Comparison of ENCODE assay signal across 8 mouse cellular contexts in genomic region chr2:52425523-52425795, GRCm38 (mm10). TPM values are rescaled to one million over a fixed set of nuclear protein-coding genes. Genes with fewer than 3 reads are reported as not detected.
DNase-seq lines count a peak whose midpoint lies in the region; ATAC-seq and TF ChIP-seq lines count a peak whose summit lies in the region.

No protein-coding gene starts in this region.

- ATAC-seq in kidney, embryonic 16.5 days (ENCODE audit: low FRiP score, low TSS enrichment), result no peak
- ATAC-seq in embryonic facial prominence, embryonic 12.5 days (ENCODE audit: insufficient number of reproducible peaks, insufficient read depth, low FRiP score, low TSS enrichment), result no peak
- ATAC-seq in intestine, embryonic 16.5 days, result no peak
- no peak for ATAC-seq in midbrain, postnatal 0 days (ENCODE audit: low FRiP score)

- peak overlapping the region; percentile 52 for H3K27ac ChIP-seq in kidney, embryonic 16.5 days (ENCODE audit: low read length)
- H3K27ac ChIP-seq in embryonic facial prominence, embryonic 12.5 days, result peak overlapping the region; percentile 92
- H3K27ac ChIP-seq in intestine, embryonic 16.5 days (ENCODE audit: low read length), result peak overlapping the region; percentile 62
- no peak overlapping the region for H3K27ac ChIP-seq in midbrain, postnatal 0 days (ENCODE audit: low read depth, low read length)

- no peaks in the 10 kb centered on the region for H3K36me3 ChIP-seq in kidney, embryonic 16.5 days (ENCODE audit: insufficient read depth, low read length)
- H3K36me3 ChIP-seq in embryonic facial prominence, embryonic 12.5 days, result no peaks in the 10 kb centered on the region
- no peaks in the 10 kb centered on the region for H3K36me3 ChIP-seq in intestine, embryonic 16.5 days (ENCODE audit: control insufficient read depth, insufficient read depth, low read length)
- H3K36me3 ChIP-seq in midbrain, postnatal 0 days (ENCODE audit: insufficient read depth, low read length), result no peaks in the 10 kb centered on the region

- H3K9ac ChIP-seq in kidney, embryonic 16.5 days (replicated peaks; ENCODE audit: low read length), result peak overlapping the region; percentile 97
- peak overlapping the region; percentile 95; the same call in 1 of the 2 replicates for H3K9ac ChIP-seq in embryonic facial prominence, embryonic 12.5 days
- peak overlapping the region; percentile 63 for H3K9ac ChIP-seq in intestine, embryonic 16.5 days (ENCODE audit: low read depth, low read length)
- H3K9ac ChIP-seq in midbrain, postnatal 0 days (replicated peaks; ENCODE audit: low read length, poor library complexity, severe bottlenecking), result peak overlapping the region; percentile 93; the same call in 1 of the 2 replicates

- no peak for TF ChIP-seq CTCF in midbrain, postnatal 0 days (IDR thresholded peaks at IDR 0.05)

- WGBS in kidney, embryonic 16.5 days, result 11% methylated on average over 10 of the region's 10 CpGs
- WGBS in embryonic facial prominence, embryonic 12.5 days, result 15% methylated on average over 10 of the region's 10 CpGs
- WGBS in intestine, embryonic 16.5 days, result 9% methylated on average over 10 of the region's 10 CpGs
- WGBS in midbrain, postnatal 0 days, result 27% methylated on average over 10 of the region's 10 CpGs

- peaks cover 37% of the 10 kb centered on the region for H3K4me1 ChIP-seq in kidney, embryonic 16.5 days (ENCODE audit: insufficient read depth, low read length)
- peaks cover 20% of the 10 kb centered on the region for H3K4me1 ChIP-seq in embryonic facial prominence, embryonic 12.5 days
- peaks cover 17% of the 10 kb centered on the region for H3K4me1 ChIP-seq in intestine, embryonic 16.5 days (ENCODE audit: control insufficient read depth, insufficient read depth, low read length)
- H3K4me1 ChIP-seq in midbrain, postnatal 0 days (ENCODE audit: insufficient read depth, low read length), result peaks cover 16% of the 10 kb centered on the region; the same call in 1 of the 2 replicates

- peak overlapping the region; percentile 76 for H3K4me2 ChIP-seq in kidney, embryonic 16.5 days (replicated peaks; ENCODE audit: low read depth, low read length)
- peak overlapping the region; percentile 74 for H3K4me2 ChIP-seq in embryonic facial prominence, embryonic 12.5 days (replicated peaks)
- peak overlapping the region; percentile 75 for H3K4me2 ChIP-seq in intestine, embryonic 16.5 days (ENCODE audit: low read depth, low read length)
- H3K4me2 ChIP-seq in midbrain, postnatal 0 days (ENCODE audit: low read depth, low read length, poor library complexity, severe bottlenecking), result peak overlapping the region; percentile 61

- no peaks in the 10 kb centered on the region for H3K9me3 ChIP-seq in kidney, embryonic 16.5 days (ENCODE audit: low read length)
- H3K9me3 ChIP-seq in embryonic facial prominence, embryonic 12.5 days, result no peaks in the 10 kb centered on the region
- H3K9me3 ChIP-seq in intestine, embryonic 16.5 days (ENCODE audit: control insufficient read depth, low read length), result no peaks in the 10 kb centered on the region
- H3K9me3 ChIP-seq in midbrain, postnatal 0 days (ENCODE audit: low read length), result no peaks in the 10 kb centered on the region

- no peaks in the 10 kb centered on the region for H3K27me3 ChIP-seq in kidney, embryonic 16.5 days (ENCODE audit: insufficient read depth, low read length)
- no peaks in the 10 kb centered on the region for H3K27me3 ChIP-seq in embryonic facial prominence, embryonic 12.5 days
- no peaks in the 10 kb centered on the region for H3K27me3 ChIP-seq in intestine, embryonic 16.5 days (replicated peaks; ENCODE audit: control insufficient read depth, insufficient read depth, low read length)
- H3K27me3 ChIP-seq in midbrain, postnatal 0 days (ENCODE audit: insufficient read depth, low read length), result no peaks in the 10 kb centered on the region

- H3K4me3 ChIP-seq in kidney, embryonic 16.5 days (ENCODE audit: low read length), result peak overlapping the region; percentile 97
- H3K4me3 ChIP-seq in embryonic facial prominence, embryonic 12.5 days, result peak overlapping the region; percentile 95
- H3K4me3 ChIP-seq in intestine, embryonic 16.5 days (ENCODE audit: low read length), result peak overlapping the region; percentile 71
- H3K4me3 ChIP-seq in midbrain, postnatal 0 days (ENCODE audit: low read depth, low read length), result peak overlapping the region; percentile 99

- no peak for DNase-seq in kidney, postnatal 25 days
- DNase-seq in midbrain, postnatal 0 days (ENCODE audit: low spot score), result no peak
- DNase-seq in left cerebral cortex, adult 9 months (ENCODE audit: low spot score in 2 of 2), result no peak
- DNase-seq in layer of hippocampus, postnatal 14 days (ENCODE audit: low spot score in 2 of 2), result no peak
- no peak for DNase-seq in urinary bladder, adult 18-20 months (ENCODE audit: low spot score in 2 of 2)

RNA-seq across cellular contexts. Expression of gene Arl5a, which starts 0.8 kb away (rescaled TPM):
- 35.6 and 45.3 TPM in 2 replicates for polyA plus RNA-seq in kidney, embryonic 16.5 days (2015; fragmentation: Nextera tagmentation; extraction: Ambion mirVana)
- polyA plus RNA-seq in embryonic facial prominence, embryonic 12.5 days (2016; fragmentation: Nextera tagmentation; extraction: Ambion mirVana), result 59.7 and 65.5 TPM in 2 replicates
- 10.8 and 26.1 TPM in 2 replicates for polyA plus RNA-seq in intestine, embryonic 16.5 days (2015; fragmentation: Nextera tagmentation; extraction: Ambion mirVana)
- total RNA-seq in midbrain, postnatal 0 days (2014; rRNA removed), result 56.5 and 72.5 TPM in 2 replicates
- polyA plus RNA-seq in midbrain, postnatal 0 days (2015; fragmentation: Nextera tagmentation; extraction: Ambion mirVana), result 25.7 and 27.8 TPM in 2 replicates
- 10 to 100 TPM; 64.7 to 65.5 TPM for total RNA-seq in layer of hippocampus, postnatal 14 days (2021)

RNA-seq across cellular contexts. Expression of gene Neb, which starts 47.2 kb away (rescaled TPM):
- polyA plus RNA-seq in kidney, embryonic 16.5 days (2015; fragmentation: Nextera tagmentation; extraction: Ambion mirVana), result 4.9 TPM in 2 replicates
- 24.8 and 30.8 TPM in 2 replicates for polyA plus RNA-seq in embryonic facial prominence, embryonic 12.5 days (2016; fragmentation: Nextera tagmentation; extraction: Ambion mirVana)
- polyA plus RNA-seq in intestine, embryonic 16.5 days (2015; fragmentation: Nextera tagmentation; extraction: Ambion mirVana), result 0.40 and 0.77 TPM in 2 replicates
- total RNA-seq in midbrain, postnatal 0 days (2014; rRNA removed), result 3.2 and 3.7 TPM in 2 replicates
- polyA plus RNA-seq in midbrain, postnatal 0 days (2015; fragmentation: Nextera tagmentation; extraction: Ambion mirVana), result 0.54 and 0.80 TPM in 2 replicates
- total RNA-seq in layer of hippocampus, postnatal 14 days (2021), result 1 to 10 TPM; 2.5 to 3.3 TPM
